Mouse (Mus musculus) ES-Bruce4 (cell line): ENCODE results near the gene Gm20489. TPM values are rescaled to one million over a fixed set of nuclear protein-coding genes. Genes with fewer than 3 reads are reported as not detected.
A peak's percentile ranks its signal among the peaks of the same experiment; 100 is the strongest.

Experiments used
- H3K27ac ChIP-seq: 2 replicates; pipeline ENCODE4 v1.5.1; 2012; ENCODE audit warnings: low read length, inconsistent platforms; ENCODE audit not compliant: insufficient read depth
- H3K27me3 ChIP-seq: 2 replicates; pipeline ENCODE4 v1.6.1; 2012; ENCODE audit warnings: mild to moderate bottlenecking, low read length, inconsistent platforms; ENCODE audit not compliant: control insufficient read depth, poor library complexity, insufficient read depth, severe bottlenecking
- H3K36me3 ChIP-seq: 2 replicates; pipeline ENCODE4 v1.6.1; 2012; ENCODE audit warnings: inconsistent platforms, mild to moderate bottlenecking, low read length, moderate library complexity; ENCODE audit not compliant: control insufficient read depth, poor library complexity, insufficient read depth, severe bottlenecking
- H3K4me1 ChIP-seq: one replicate; pipeline ENCODE4 v1.8.1; 2011; ENCODE audit warnings: low read length; ENCODE audit not compliant: control insufficient read depth, insufficient read depth
- H3K4me3 ChIP-seq: 2 replicates; pipeline ENCODE4 v1.5.1; 2011; ENCODE audit warnings: low read depth, mild to moderate bottlenecking, low read length
- H3K9ac ChIP-seq: 2 replicates; pipeline ENCODE4 v1.6.1; 2012; ENCODE audit warnings: low read depth, mild to moderate bottlenecking, inconsistent platforms; ENCODE audit not compliant: poor library complexity, severe bottlenecking
- H3K9me3 ChIP-seq: replicated peaks from 2 replicates; pipeline ENCODE4 v1.6.1; 2012; ENCODE audit warnings: mild to moderate bottlenecking, low read length, inconsistent platforms; ENCODE audit not compliant: control insufficient read depth, poor library complexity, insufficient read depth, severe bottlenecking
- CTCF ChIP-seq: IDR thresholded peaks from one replicate; pipeline ENCODE4 v1.8.1; 2011; ENCODE audit warnings: low read depth, low read length
- EP300 ChIP-seq: IDR thresholded peaks from 2 replicates; pipeline ENCODE4 v1.6.1; 2011; ENCODE audit warnings: low read depth, low read length; ENCODE audit not compliant: insufficient read depth
- POLR2A ChIP-seq: IDR thresholded peaks from one replicate; pipeline ENCODE4 v1.8.1; 2011; ENCODE audit warnings: low read length; ENCODE audit not compliant: insufficient read depth
- polyA plus RNA-seq: library from polyadenylated mRNA; stranded (reverse); fragments of >200 nt; gene quantifications from 2 replicates; pipeline ENCODE4 v1.2.4, GENCODE M21; 2011; ENCODE audit warnings: low read depth; ENCODE audit not compliant: missing spikeins, insufficient read depth, insufficient read length

The Gm20489 gene
- polyA plus RNA-seq, 1 experiment, result not detected

GRCm38 (mm10) chrX:101253952-101254729 is 14.7 kb downstream of the Gm20489 start, which contains the start of gene Foxo4:
Gene Foxo4 (plus strand): TSS chrX:101254528.
- H3K9ac ChIP-seq, result peak within 1 kb of the TSS; percentile 48
- H3K27me3 ChIP-seq, result no peaks in the 10 kb centered on the region
- no peaks in the 10 kb centered on the region for H3K4me1 ChIP-seq
- H3K9me3 ChIP-seq, result no peaks in the 10 kb centered on the region
- peak within 1 kb of the TSS; percentile 26 for H3K27ac ChIP-seq
- TF ChIP-seq EP300, result no peak
- no peak for TF ChIP-seq POLR2A
- TF ChIP-seq CTCF, result no peak
- peak within 1 kb of the TSS; percentile 73 for H3K4me3 ChIP-seq
- no peaks in the 10 kb centered on the region for H3K36me3 ChIP-seq

GRCm38 (mm10) chrX:101245011-101245410 is 23.8 kb downstream of the Gm20489 start:
- peaks cover 2% of the 10 kb centered on the region for H3K4me1 ChIP-seq
- no peak for TF ChIP-seq POLR2A
- 0 out of 2 replicates have a peak, but pooled peaks have one; percentile 35 for TF ChIP-seq EP300
- no peak overlapping the region for H3K9ac ChIP-seq
- H3K4me3 ChIP-seq, result no peak overlapping the region
- peak overlapping the region; percentile 48; the same call in 1 of the 2 replicates for H3K27ac ChIP-seq
- no peaks in the 10 kb centered on the region for H3K9me3 ChIP-seq
- no peaks in the 10 kb centered on the region for H3K27me3 ChIP-seq
- H3K36me3 ChIP-seq, result no peaks in the 10 kb centered on the region

GRCm38 (mm10) chrX:101222796-101223162 is 46.0 kb downstream of the Gm20489 start:
- TF ChIP-seq EP300 (no peak), POLR2A (no peak), CTCF (no peak)

GRCm38 (mm10) chrX:101221834-101222795 is 46.7 kb downstream of the Gm20489 start, which contains the start of gene Snx12:
Gene Snx12 (minus strand): TSS chrX:101222563.
- H3K27me3 ChIP-seq, result no peaks in the 10 kb centered on the region
- no peaks in the 10 kb centered on the region for H3K4me1 ChIP-seq
- peak within 1 kb of the TSS; percentile 68 for H3K9ac ChIP-seq
- peak within 1 kb of the TSS; percentile 45 for H3K27ac ChIP-seq
- peak within 1 kb of the TSS; percentile 85 for H3K4me3 ChIP-seq
- no peak for TF ChIP-seq POLR2A
- no peak for TF ChIP-seq CTCF
- no peak for TF ChIP-seq EP300
- no peaks in the 10 kb centered on the region for H3K36me3 ChIP-seq
- no peaks in the 10 kb centered on the region for H3K9me3 ChIP-seq

More at GRCm38 (mm10) chrX:101222796-101223162, 46.0 kb downstream of the Gm20489 start:
- Histone ChIP-seq H3K9ac (no peak overlapping the region), H3K27me3 (no peaks in the 10 kb centered on the region), H3K4me1 (no peaks in the 10 kb centered on the region), H3K36me3 (no peaks in the 10 kb centered on the region), H3K27ac (peak overlapping the region; percentile 45; the same call in 1 of the 2 replicates), H3K4me3 (peak overlapping the region; percentile 54), H3K9me3 (no peaks in the 10 kb centered on the region)

Other genes with a start within 250 kb of the Gm20489 start
- 1.8 and 1.9 TPM in 2 replicates for gene Tex11, start 209.4 kb downstream of the Gm20489 start, polyA plus RNA-seq
- gene Slc7a3, start 183.0 kb downstream of the Gm20489 start, polyA plus RNA-seq, result 44.5 and 63.0 TPM in 2 replicates
- 49.9 and 56.6 TPM in 2 replicates for gene Snx12, start 46.5 kb downstream of the Gm20489 start, polyA plus RNA-seq
- 45.6 and 50.1 TPM in 2 replicates for gene Foxo4, start 14.5 kb downstream of the Gm20489 start, polyA plus RNA-seq
- gene Gm614, start 5.0 kb downstream of the Gm20489 start, polyA plus RNA-seq, result not detected in 2 replicates
- gene Il2rg, start 768 bp downstream of the Gm20489 start, polyA plus RNA-seq, result 0.40 and 0.84 TPM in 2 replicates
- gene Med12, start 5.0 kb upstream of the Gm20489 start, polyA plus RNA-seq, result 38.6 and 41.7 TPM in 2 replicates
- 0.58 and 0.70 TPM in 2 replicates for gene Nlgn3, start 30.1 kb upstream of the Gm20489 start, polyA plus RNA-seq
- gene Gjb1, start 107.4 kb upstream of the Gm20489 start, polyA plus RNA-seq, result 2.0 and 2.1 TPM in 2 replicates
- 39.1 and 40.3 TPM in 2 replicates for gene Zmym3, start 151.8 kb upstream of the Gm20489 start, polyA plus RNA-seq
- gene Nono, start 160.3 kb upstream of the Gm20489 start, polyA plus RNA-seq, result 464 and 501 TPM in 2 replicates
- 2.2 and 2.3 TPM in 2 replicates for gene Itgb1bp2, start 180.1 kb upstream of the Gm20489 start, polyA plus RNA-seq